Mouse (Mus musculus): ENCODE data around the gene Tubgcp6. TPM values are rescaled to one million over a fixed set of nuclear protein-coding genes. Genes with fewer than 3 reads are reported as not detected.

Gene Tubgcp6
- 16.8 and 19.0 TPM in 2 replicates for polyA plus RNA-seq (2012; rRNA removed)

DNA sequence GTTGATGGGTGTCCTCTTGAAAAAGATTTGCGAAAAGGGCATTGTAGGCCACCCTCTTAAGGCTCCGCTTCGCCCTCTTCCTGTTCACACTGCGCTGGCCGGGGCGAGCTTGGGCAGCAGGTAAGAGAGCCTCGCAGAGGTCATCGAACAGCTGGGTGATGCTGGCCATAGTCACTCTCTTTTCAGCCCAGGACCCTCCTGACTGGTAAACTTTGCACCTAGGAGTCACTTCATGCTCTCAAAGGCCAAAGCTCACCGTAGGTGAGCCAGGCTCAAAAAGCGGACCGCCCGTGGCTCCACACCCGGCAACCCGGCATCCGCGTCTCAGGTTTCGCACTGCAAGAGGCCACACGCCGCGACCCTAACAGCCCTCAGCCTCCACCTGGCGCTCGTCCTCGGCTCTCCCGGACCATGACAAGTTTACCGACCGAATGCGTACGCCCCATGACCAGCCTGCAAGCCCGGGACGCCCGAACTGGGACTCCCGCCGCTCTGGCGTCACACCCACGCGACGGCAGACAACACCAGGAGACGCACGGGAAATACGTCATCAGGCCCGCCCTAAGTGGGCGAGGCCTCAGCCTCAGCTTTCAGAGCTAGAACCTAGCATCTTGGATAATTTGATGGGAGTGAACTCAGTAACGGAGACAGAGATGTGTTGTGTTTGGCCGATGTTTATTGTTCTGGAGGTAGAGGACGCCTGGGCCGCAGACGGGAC, at the start of gene Tubgcp6:
Gene Tubgcp6, minus strand, starts transcription at position 464 of the 718 bp plus-strand sequence.

DNA sequence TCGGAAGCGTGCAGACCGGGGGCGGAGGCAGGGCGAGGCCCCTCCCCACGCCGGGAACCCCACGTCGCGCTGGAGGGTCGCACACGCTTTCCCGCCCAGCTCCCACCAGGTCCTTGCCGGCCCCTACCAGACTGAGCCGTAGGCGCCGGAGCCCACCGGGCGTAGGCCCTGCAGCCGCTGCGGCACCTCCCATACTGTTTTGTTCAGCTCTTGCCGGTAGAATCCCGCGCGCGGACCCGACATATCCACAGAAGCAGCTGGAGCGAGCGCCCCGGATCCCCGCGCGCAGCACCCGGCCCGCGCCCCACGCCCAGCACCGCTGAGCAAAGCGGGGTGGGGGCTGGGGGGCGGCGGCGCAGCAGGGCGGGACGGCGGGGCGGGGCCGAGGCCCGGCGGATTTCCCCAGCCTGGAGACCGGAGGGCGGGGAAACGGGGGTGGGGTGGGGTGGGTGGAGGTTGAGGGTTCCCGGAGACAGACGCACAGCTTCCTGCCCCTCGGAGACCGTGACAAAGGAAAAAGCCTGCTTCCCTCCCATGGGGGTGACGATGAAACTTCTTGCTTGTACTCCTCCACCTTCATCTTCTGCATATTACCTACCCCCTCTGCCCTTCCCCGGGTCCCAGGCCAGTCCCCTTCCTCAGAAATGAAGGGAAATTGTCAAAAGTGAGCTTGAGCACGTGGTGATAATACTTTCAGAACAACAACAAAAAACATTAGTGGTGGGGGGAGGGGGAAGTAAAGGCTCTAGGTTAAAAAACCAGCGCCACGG, 26.5 kb upstream of the Tubgcp6 start, which contains the start of gene Mapk11:
Gene Mapk11, minus strand, starts transcription at position 358 of the 770 bp plus-strand sequence.

GRCm38 (mm10) chr15:89140659-89141252, 17.8 kb upstream of the Tubgcp6 start, which contains the start of gene Mapk12:
Mapk12 (minus strand) TSS chr15:89140703.

GRCm38 (mm10) chr15:89128382-89129350, 5.8 kb upstream of the Tubgcp6 start, which contains the start of gene Hdac10:
Hdac10 (minus strand) TSS chr15:89128700.

DNA sequence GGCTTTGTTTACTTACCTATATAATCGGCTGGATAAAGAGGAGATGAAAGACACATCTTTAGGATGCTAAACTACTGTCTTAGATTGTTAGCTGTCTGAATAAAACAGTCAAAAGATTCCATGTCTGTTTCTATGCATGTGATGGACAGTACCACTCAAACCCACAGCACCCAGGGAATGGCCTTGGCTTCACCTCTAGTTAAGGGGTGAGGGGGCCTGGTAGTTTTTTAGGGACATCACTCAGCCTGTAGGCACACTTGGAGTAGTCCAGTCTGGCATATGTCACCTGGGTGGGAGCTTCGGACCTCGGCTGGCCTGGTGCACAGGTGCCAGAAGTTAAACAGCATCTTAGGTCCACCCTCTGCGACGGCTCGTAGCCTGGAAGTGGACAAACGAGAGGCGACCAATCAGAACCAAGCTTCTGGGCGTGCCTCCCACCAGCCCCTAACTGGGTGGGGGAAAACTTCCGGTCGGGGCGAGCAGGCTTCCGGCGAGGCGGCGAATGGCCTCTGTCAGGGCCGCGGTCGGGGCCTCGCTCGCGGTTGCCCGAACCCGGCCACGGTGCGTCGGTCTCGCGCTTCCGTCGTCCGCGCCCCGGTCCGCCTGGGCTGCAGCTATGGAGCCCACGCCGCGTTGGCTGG, 34.2 kb downstream of the Tubgcp6 start, which contains the start of gene Selenoo:
Gene Selenoo, plus strand, starts transcription at position 478 of the 641 bp plus-strand sequence.

GRCm38 (mm10) chr15:89074613-89075477, 48.1 kb downstream of the Tubgcp6 start, which contains the start of gene Trabd:
Trabd (plus strand) TSS chr15:89075124.

GRCm38 (mm10) chr15:89059161-89059931, 63.6 kb downstream of the Tubgcp6 start, which contains the start of gene Panx2:
Panx2 (plus strand) TSS chr15:89059734.

Other genes with a start within 250 kb of the Tubgcp6 start
- gene Ttll8, start 168.7 kb downstream of the Tubgcp6 start, polyA plus RNA-seq (2012; rRNA removed), result not detected in 2 replicates
- gene Mlc1, start 144.1 kb downstream of the Tubgcp6 start, polyA plus RNA-seq (2012; rRNA removed), result not detected in 2 replicates
- gene Mov10l1, start 140.2 kb downstream of the Tubgcp6 start, polyA plus RNA-seq (2012; rRNA removed), result not detected in 2 replicates
- gene Panx2, start 63.4 kb downstream of the Tubgcp6 start, polyA plus RNA-seq (2012; rRNA removed), result 0.29 and 0.32 TPM in 2 replicates
- gene Trabd, start 48.0 kb downstream of the Tubgcp6 start, polyA plus RNA-seq (2012; rRNA removed), result 54.9 and 56.4 TPM in 2 replicates
- 26.6 and 45.1 TPM in 2 replicates for gene Selenoo, start 34.0 kb downstream of the Tubgcp6 start, polyA plus RNA-seq (2012; rRNA removed)
- 16.4 and 17.9 TPM in 2 replicates for gene Hdac10, start 5.6 kb upstream of the Tubgcp6 start, polyA plus RNA-seq (2012; rRNA removed)
- gene Mapk12, start 17.6 kb upstream of the Tubgcp6 start, polyA plus RNA-seq (2012; rRNA removed), result 3.9 and 4.2 TPM in 2 replicates
- gene Mapk11, start 26.5 kb upstream of the Tubgcp6 start, polyA plus RNA-seq (2012; rRNA removed), result 2.4 and 2.9 TPM in 2 replicates
- 272 and 308 TPM in 2 replicates for gene Plxnb2, start 57.7 kb upstream of the Tubgcp6 start, polyA plus RNA-seq (2012; rRNA removed)
- gene Dennd6b, start 73.4 kb upstream of the Tubgcp6 start, polyA plus RNA-seq (2012; rRNA removed), result 9.6 and 9.7 TPM in 2 replicates
- 113 and 257 TPM in 2 replicates for gene Ppp6r2, start 88.4 kb upstream of the Tubgcp6 start, polyA plus RNA-seq (2012; rRNA removed)
- gene Sbf1, start 192.2 kb upstream of the Tubgcp6 start, polyA plus RNA-seq (2012; rRNA removed), result 100 and 115 TPM in 2 replicates
- 4.1 and 5.8 TPM in 2 replicates for gene Adm2, start 199.6 kb upstream of the Tubgcp6 start, polyA plus RNA-seq (2012; rRNA removed)
- gene Miox, start 211.3 kb upstream of the Tubgcp6 start, polyA plus RNA-seq (2012; rRNA removed), result 1.2 TPM in 1 of 2 replicates, not detected in the other
- 17.5 and 19.8 TPM in 2 replicates for gene Lmf2, start 232.5 kb upstream of the Tubgcp6 start, polyA plus RNA-seq (2012; rRNA removed)
- gene Ncaph2, start 232.6 kb upstream of the Tubgcp6 start, polyA plus RNA-seq (2012; rRNA removed), result 88.6 and 103 TPM in 2 replicates

All from stomach, adult 2 months (tissue).